Mouse (Mus musculus): Measurements from ENCODE around the gene Tmem150b. TPM values are rescaled to one million over a fixed set of nuclear protein-coding genes. Genes with fewer than 3 reads are reported as not detected.

The Tmem150b gene
- polyA plus RNA-seq, 1 experiment, result 33.6 TPM

DNA sequence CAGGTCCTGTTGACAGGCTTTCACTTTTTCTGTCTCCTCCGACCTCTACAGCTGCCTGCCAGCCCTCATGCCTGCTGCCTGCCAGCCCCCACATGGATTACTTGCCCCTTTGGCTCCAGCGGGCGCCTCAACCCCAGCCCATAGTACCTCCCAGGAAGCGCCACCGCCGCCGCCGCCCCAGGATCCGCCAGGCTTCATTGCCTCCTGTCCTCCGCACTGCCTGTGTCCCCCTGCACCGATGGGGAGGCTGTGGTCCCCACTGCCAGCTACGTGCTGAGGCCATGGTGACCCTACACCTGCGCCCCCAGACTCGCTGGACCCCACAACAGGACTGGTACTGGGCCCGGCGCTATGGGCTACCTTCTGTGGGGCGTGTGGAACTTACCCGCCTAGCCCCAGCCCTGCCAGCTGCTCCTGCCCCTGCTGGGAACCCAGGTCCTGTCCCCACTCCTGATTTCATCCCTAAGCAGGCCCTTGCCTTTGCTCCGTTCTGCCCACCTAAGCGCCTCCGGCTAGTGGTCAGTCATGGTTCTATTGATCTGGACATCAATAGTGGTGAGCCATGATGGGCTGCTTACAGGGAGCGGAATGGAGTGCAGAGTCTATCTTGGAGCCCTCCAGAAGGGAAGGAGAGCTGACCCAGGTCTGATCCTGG, 21.4 kb upstream of the Tmem150b start:
- peaks cover 15% of the 10 kb centered on the region for H3K4me1 ChIP-seq (ENCODE audit: control insufficient read depth, insufficient read depth, low read length)
- TF ChIP-seq CTCF (IDR thresholded peaks at IDR 0.05; ENCODE audit: low read depth, low read length) (no peak), POLR2A (IDR thresholded peaks at IDR 0.05; ENCODE audit: borderline replicate concordance, low read depth, low read length) (no peak)
- H3K4me3 ChIP-seq (ENCODE audit: insufficient read depth, low read length), result no peak overlapping the region
- H3K27ac ChIP-seq (ENCODE audit: insufficient read depth, low read depth, low read length), result no peak overlapping the region

DNA sequence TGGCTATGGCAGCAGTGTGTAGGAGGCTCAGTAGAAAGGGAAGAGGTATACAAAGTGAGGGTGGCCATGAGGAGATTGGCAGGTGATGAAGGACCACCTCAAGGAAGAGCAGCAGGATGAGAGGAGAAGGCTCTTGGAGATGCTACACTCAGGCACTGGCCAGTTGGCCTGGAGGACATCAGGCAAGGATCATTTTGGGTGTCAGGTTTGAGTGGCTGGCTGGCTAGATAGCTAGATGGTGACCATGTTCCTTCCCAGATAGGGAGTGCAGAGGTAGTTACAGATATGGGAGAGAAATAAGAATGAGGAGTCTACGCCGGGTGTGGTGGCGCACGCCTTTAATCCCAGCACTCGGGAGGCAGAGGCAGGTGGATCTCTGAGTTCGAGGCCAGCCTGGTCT, 19.8 kb upstream of the Tmem150b start:
- TF ChIP-seq CTCF (IDR thresholded peaks at IDR 0.05; ENCODE audit: low read depth, low read length) (no peak), POLR2A (IDR thresholded peaks at IDR 0.05; ENCODE audit: borderline replicate concordance, low read depth, low read length) (no peak)
- Histone ChIP-seq H3K4me3 (ENCODE audit: insufficient read depth, low read length) (no peak overlapping the region), H3K4me1 (ENCODE audit: control insufficient read depth, insufficient read depth, low read length) (peaks cover 16% of the 10 kb centered on the region), H3K27ac (ENCODE audit: insufficient read depth, low read depth, low read length) (no peak overlapping the region)

DNA sequence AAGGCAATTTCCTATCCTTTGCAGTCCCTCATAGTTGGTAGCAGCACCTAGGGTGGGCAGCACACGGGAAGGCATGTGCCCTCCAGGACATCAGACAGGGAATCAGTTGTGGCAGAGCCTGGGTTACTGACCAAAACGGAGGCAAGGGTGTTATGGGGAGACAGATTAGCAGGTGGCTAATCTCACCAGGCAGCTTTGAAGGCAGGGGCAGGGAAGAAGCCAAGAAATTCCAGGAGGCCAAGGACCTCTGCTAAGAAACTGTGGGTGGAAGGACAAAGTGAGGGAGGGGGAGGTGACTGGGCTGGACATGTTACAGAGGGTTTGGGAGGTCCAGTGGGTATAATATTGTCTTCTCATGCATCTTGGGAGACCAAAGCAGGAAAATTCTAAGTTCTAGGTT, 18.3 kb upstream of the Tmem150b start:
- no peak for TF ChIP-seq CTCF (IDR thresholded peaks at IDR 0.05; ENCODE audit: low read depth, low read length)
- TF ChIP-seq POLR2A (IDR thresholded peaks at IDR 0.05; ENCODE audit: borderline replicate concordance, low read depth, low read length), result no peak
- Histone ChIP-seq H3K4me1 (ENCODE audit: control insufficient read depth, insufficient read depth, low read length) (peaks cover 22% of the 10 kb centered on the region), H3K27ac (ENCODE audit: insufficient read depth, low read depth, low read length) (no peak overlapping the region), H3K4me3 (ENCODE audit: insufficient read depth, low read length) (no peak overlapping the region)

DNA sequence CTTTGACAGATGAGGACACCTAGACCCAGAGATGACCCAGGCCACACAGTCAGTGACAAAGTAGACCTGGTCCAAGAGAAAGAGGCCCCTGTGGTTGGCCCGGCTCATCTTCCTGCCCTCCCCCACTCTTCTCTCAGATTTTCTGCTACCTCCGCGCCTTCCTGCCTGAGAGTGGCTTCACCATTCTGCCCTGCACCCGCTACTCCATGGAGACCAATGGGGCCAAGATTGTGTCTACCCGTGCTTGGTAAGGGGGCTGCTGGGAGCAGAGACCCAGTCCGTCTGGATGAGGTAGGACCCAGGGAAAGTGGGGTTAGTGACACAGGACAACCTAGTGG, 17.4 kb upstream of the Tmem150b start:
- Histone ChIP-seq H3K27ac (ENCODE audit: insufficient read depth, low read depth, low read length) (no peak overlapping the region), H3K4me3 (ENCODE audit: insufficient read depth, low read length) (no peak overlapping the region), H3K4me1 (ENCODE audit: control insufficient read depth, insufficient read depth, low read length) (peaks cover 16% of the 10 kb centered on the region)
- TF ChIP-seq CTCF (IDR thresholded peaks at IDR 0.05; ENCODE audit: low read depth, low read length), result no peak
- TF ChIP-seq POLR2A (IDR thresholded peaks at IDR 0.05; ENCODE audit: borderline replicate concordance, low read depth, low read length), result no peak

DNA sequence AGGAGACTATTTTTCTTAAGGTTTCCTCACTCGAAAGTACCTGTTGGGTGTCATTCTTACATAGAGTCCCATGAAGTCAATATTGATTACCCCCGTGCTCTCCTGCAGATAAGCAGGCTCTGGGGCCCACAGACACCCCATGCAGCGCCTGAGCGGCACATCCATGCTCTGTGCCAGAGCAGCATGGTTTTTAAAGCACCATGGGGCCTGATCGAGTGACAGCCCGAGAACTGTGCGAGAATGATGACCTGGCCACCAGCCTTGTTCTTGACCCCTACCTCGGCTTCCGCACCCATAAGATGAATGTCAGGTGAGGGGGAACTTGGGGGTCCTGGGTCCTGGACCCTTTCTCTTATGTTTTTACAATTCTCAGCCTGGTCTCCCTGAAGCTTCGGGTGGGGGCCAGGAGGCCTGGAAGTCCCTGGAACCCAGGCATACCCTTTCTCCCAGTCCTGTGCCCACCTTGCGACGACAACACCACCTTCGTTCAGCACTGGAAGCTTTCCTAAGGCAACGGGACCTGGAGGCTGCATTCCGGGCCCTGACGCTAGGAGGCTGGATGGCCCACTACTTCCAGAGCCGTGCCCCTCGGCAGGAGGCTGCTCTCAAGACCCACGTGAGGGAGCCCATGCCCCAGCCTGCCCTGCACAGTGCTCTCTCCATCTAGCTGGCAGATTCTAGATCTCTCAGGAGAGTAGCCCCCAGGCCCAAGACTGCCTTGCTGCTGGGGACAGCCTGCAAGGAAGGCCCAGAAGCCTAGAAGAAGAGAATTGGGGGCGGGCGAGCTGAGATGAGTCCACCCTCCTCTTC, 16.8 kb upstream of the Tmem150b start:
- peaks cover 16% of the 10 kb centered on the region for H3K4me1 ChIP-seq (ENCODE audit: control insufficient read depth, insufficient read depth, low read length)
- H3K4me3 ChIP-seq (ENCODE audit: insufficient read depth, low read length), result peak overlapping the region; percentile 82
- TF ChIP-seq POLR2A (IDR thresholded peaks at IDR 0.05; ENCODE audit: borderline replicate concordance, low read depth, low read length), result no peak
- TF ChIP-seq CTCF (IDR thresholded peaks at IDR 0.05; ENCODE audit: low read depth, low read length), result no peak
- H3K27ac ChIP-seq (ENCODE audit: insufficient read depth, low read depth, low read length), result peak overlapping the region; percentile 42; the same call in 1 of the 2 replicates

DNA sequence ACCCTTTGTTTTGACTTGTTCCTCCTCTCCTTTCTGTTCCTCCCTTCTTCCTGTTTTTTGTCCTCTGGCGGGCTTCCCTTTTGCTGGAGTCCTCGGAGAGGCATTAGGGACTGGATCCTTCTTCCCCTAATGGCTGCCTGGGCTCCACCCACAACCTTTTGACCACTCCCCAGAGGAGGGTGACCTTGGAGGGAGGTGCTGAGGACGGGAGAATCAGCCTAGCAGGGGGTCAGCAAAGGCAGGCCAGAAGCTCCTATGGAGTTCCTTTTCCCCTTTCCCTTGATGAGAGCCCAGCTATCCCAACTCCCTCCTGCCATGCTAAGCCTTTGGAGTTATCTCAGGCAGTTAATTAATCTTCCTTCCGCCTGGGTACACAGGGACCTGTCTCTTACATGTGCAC, 16.1 kb upstream of the Tmem150b start:
- Histone ChIP-seq H3K27ac (ENCODE audit: insufficient read depth, low read depth, low read length) (peak overlapping the region; percentile 96), H3K4me1 (ENCODE audit: control insufficient read depth, insufficient read depth, low read length) (peaks cover 16% of the 10 kb centered on the region), H3K4me3 (ENCODE audit: insufficient read depth, low read length) (peak overlapping the region; percentile 82)
- TF ChIP-seq CTCF (IDR thresholded peaks at IDR 0.05; ENCODE audit: low read depth, low read length) (no peak), POLR2A (IDR thresholded peaks at IDR 0.05; ENCODE audit: borderline replicate concordance, low read depth, low read length) (no peak)

DNA sequence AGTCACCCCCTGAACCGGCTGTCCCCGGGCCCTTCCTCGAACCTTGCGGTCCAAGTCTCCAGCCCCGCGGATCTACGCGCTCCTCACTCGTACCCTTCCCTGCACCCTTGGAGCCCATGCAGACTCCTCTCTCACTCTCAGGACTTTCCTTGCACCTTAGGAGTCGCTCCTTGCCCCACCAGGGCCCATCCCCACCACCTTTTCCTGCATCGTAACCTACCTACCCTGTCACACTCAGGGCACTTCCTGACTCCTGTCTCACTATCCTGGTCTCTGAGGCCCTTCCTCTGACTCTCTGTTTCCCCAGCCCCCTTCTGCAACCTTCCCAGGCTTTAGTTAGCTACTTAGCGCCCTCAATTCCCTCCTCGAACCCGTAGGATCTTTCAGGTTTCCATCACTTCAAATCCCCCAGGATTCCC, 15.3 kb upstream of the Tmem150b start:
- peak overlapping the region; percentile 82 for H3K4me3 ChIP-seq (ENCODE audit: insufficient read depth, low read length)
- peak overlapping the region; percentile 96 for H3K27ac ChIP-seq (ENCODE audit: insufficient read depth, low read depth, low read length)
- 0 out of 2 replicates have a peak, but pooled peaks have one; percentile 4 for TF ChIP-seq POLR2A (IDR thresholded peaks at IDR 0.05; ENCODE audit: borderline replicate concordance, low read depth, low read length)
- TF ChIP-seq CTCF (IDR thresholded peaks at IDR 0.05; ENCODE audit: low read depth, low read length), result peak; percentile 28; the same call in 1 of the 2 replicates
- H3K4me1 ChIP-seq (ENCODE audit: control insufficient read depth, insufficient read depth, low read length), result peaks cover 16% of the 10 kb centered on the region

DNA sequence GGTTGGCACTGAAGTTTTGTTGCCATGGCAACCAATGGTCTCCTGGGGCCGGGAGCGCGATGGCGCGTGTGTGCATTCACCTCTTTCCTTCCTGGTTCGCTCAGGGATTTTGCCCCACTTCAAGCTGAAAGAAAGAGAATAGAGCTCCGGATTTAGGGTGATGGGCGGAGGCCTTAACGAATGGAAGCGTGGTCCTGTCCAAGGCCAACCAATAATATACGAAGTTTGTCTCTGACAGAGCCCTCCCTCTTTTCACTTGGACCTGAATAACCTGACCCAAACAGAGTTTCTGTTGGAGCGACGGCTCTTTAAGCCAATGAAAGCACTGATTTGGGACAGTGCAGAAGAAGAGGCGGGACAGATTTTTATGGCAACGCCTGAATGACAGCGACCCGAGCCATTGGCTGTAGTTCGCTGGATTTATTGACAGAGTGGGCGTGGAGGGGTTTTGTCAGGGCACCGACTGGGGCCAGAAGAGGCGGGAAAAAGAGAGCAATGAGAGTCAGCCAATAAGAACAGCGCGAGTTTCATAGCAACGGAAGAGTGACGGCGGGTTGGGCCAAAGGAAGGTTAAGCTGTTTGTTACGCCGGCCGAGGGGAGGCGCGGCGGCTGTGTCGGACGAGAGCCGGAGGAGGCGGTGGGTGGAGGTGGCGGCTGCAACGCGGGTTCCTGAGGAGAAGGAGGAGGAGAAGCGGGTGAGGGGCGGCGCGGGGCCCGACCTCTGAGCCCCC, 14.7 kb upstream of the Tmem150b start, which contains the start of gene Kmt5c:
Gene Kmt5c (plus strand): TSS at position 572 of the 732 bp plus-strand sequence.
- H3K4me1 ChIP-seq (ENCODE audit: control insufficient read depth, insufficient read depth, low read length), result peaks cover 16% of the 10 kb centered on the region
- TF ChIP-seq POLR2A (IDR thresholded peaks at IDR 0.05; ENCODE audit: borderline replicate concordance, low read depth, low read length) (0 out of 2 replicates have a peak, but pooled peaks have one; percentile 25), CTCF (IDR thresholded peaks at IDR 0.05; ENCODE audit: low read depth, low read length) (no peak)
- peak within 1 kb of the TSS; percentile 96 for H3K27ac ChIP-seq (ENCODE audit: insufficient read depth, low read depth, low read length)
- H3K4me3 ChIP-seq (ENCODE audit: insufficient read depth, low read length), result peak within 1 kb of the TSS; percentile 82

DNA sequence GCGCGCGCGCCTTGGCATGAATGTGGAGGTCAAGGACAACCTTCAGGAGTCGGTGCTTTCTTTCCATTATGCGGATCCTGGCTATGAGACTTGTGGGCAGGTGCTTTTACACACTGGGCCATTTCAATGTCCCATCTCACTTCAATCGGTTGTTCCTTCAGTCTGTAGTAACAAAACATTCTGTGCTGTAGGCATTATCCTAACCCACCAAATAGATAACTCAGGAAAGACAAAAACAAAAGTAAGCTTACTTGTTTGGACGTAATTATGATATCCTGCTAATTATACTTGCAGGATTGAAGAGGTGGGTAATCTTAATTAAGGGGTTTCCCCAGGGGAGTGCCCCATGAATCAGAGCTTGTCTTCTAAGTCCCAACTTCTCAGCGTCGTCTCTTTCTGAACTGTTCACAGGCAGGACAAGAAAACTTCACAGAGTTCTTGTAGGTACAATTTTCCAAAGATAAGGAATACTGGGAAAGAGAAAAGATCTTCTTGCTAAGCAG, 14.0 kb upstream of the Tmem150b start:
- H3K27ac ChIP-seq (ENCODE audit: insufficient read depth, low read depth, low read length), result peak overlapping the region; percentile 37; the same call in 1 of the 2 replicates
- TF ChIP-seq CTCF (IDR thresholded peaks at IDR 0.05; ENCODE audit: low read depth, low read length) (no peak), POLR2A (IDR thresholded peaks at IDR 0.05; ENCODE audit: borderline replicate concordance, low read depth, low read length) (no peak)
- peaks cover 16% of the 10 kb centered on the region for H3K4me1 ChIP-seq (ENCODE audit: control insufficient read depth, insufficient read depth, low read length)
- peak overlapping the region; percentile 56 for H3K4me3 ChIP-seq (ENCODE audit: insufficient read depth, low read length)

Measured in bone marrow macrophage, adult 2 months (primary cell).